Mouse (Mus musculus) midbrain, postnatal 0 days (tissue): ENCODE measurements around the gene Snx33. TPM values are rescaled to one million over a fixed set of nuclear protein-coding genes. Genes with fewer than 3 reads are reported as not detected.

Source experiments
- ATAC-seq: fragments of 200-750 bp; cut with Nextera tagmentation; 2 replicates; pipeline ENCODE4 v1.8.0; 2017; ENCODE audit warnings: moderate number of reproducible peaks, mild to moderate bottlenecking, moderate TSS enrichment, moderate library complexity; ENCODE audit not compliant: low FRiP score
- DNase-seq: peaks from one replicate; pipeline ENCODE4 v3.0.0-alpha.2; 2015; ENCODE audit warnings: low spot score
- H3K27ac ChIP-seq: fragments of 300-500 bp; sonication (generic); 2 replicates; pipeline ENCODE4 v1.5.1; 2014; ENCODE audit warnings: low read depth, mild to moderate bottlenecking, low read length, mixed read lengths
- H3K27me3 ChIP-seq: fragments of 300-500 bp; sonication (generic); 2 replicates; pipeline ENCODE4 v1.6.1; 2014; ENCODE audit warnings: low read length, control low read depth, mixed read lengths; ENCODE audit not compliant: insufficient read depth
- H3K36me3 ChIP-seq: fragments of 300-500 bp; sonication (generic); 2 replicates; pipeline ENCODE4 v1.6.1; 2014; ENCODE audit warnings: low read length, control low read depth, mixed read lengths; ENCODE audit not compliant: insufficient read depth
- H3K4me1 ChIP-seq: fragments of 300-500 bp; sonication (generic); 2 replicates; pipeline ENCODE4 v1.6.1; 2014; ENCODE audit warnings: mild to moderate bottlenecking, control low read depth, antibody characterized with exemption, low read length, mixed read lengths; ENCODE audit not compliant: insufficient read depth
- H3K4me2 ChIP-seq: fragments of 300-500 bp; sonication (generic); 2 replicates; pipeline ENCODE4 v1.6.1; 2014; ENCODE audit warnings: low read depth, mild to moderate bottlenecking, low read length, mixed read lengths; ENCODE audit not compliant: poor library complexity, severe bottlenecking
- H3K4me3 ChIP-seq: fragments of 300-500 bp; sonication (generic); 2 replicates; pipeline ENCODE4 v1.5.1; 2014; ENCODE audit warnings: low read depth, mild to moderate bottlenecking, low read length, moderate library complexity
- H3K9ac ChIP-seq: fragments of 300-500 bp; sonication (generic); replicated peaks from 2 replicates; pipeline ENCODE4 v1.6.1; 2014; ENCODE audit warnings: mild to moderate bottlenecking, low read length, moderate library complexity, mixed read lengths; ENCODE audit not compliant: poor library complexity, severe bottlenecking
- H3K9me3 ChIP-seq: fragments of 300-500 bp; sonication (generic); 2 replicates; pipeline ENCODE4 v1.6.1; 2016; ENCODE audit warnings: low read length, control low read depth
- CTCF ChIP-seq: IDR thresholded peaks from 2 replicates; pipeline ENCODE4 v1.5.1; 2016; ENCODE audit warnings: antibody characterized with exemption, mild to moderate bottlenecking
- WGBS: fragments of 180-500 bp; shearing (Covaris S2); extraction: QIAGEN DNeasy Blood & Tissue Kit; methylation state at CpG from one replicate; pipeline ENCODE4 v1.1.7; 2014; 5-methylcytosine and 5-hydroxymethylcytosine counted together
- polyA plus RNA-seq: library from polyadenylated mRNA; unstranded; fragments of >200 nt; fragmentation: Nextera tagmentation; extraction: Ambion mirVana; gene quantifications from 2 replicates; pipeline ENCODE4 v1.2.1, GENCODE M21; 2015
- total RNA-seq: library from RNA; depleted of rRNA; stranded (reverse); fragments of >200 nt; gene quantifications from 2 replicates; pipeline ENCODE4 v1.2.3, GENCODE M21; 2014; rRNA removed

Gene Snx33
- total and polyA plus RNA-seq, 2 experiments from 2014 or later = 1.6 to 7.3 TPM

GRCm38 (mm10) chr9:56869552-56869951 lies 58.6 kb downstream of the Snx33 start:
- Histone ChIP-seq H3K36me3 (no peaks in the 10 kb centered on the region), H3K4me1 (no peaks in the 10 kb centered on the region), H3K9ac (no peak overlapping the region), H3K27me3 (peaks cover 7% of the 10 kb centered on the region), H3K9me3 (no peaks in the 10 kb centered on the region), H3K27ac (no peak overlapping the region), H3K4me3 (no peak overlapping the region), H3K4me2 (no peak overlapping the region)
- DNase-seq = no peak
- WGBS = 69% methylated on average over 13 of the region's 13 CpGs
- TF ChIP-seq CTCF = no peak
- ATAC-seq = no peak

- H3K27me3 ChIP-seq = peaks cover 7% of the 10 kb centered on the region
Observed at GRCm38 (mm10) chr9:56868292-56868691, 59.9 kb downstream of the Snx33 start.

More at GRCm38 (mm10) chr9:56868292-56868691, 59.9 kb downstream of the Snx33 start:
- no peak for TF ChIP-seq CTCF
- Histone ChIP-seq H3K9me3 (no peaks in the 10 kb centered on the region), H3K9ac (no peak overlapping the region), H3K4me1 (no peaks in the 10 kb centered on the region), H3K27ac (peak overlapping the region; percentile 63; the same call in 1 of the 2 replicates), H3K36me3 (no peaks in the 10 kb centered on the region), H3K4me3 (no peak overlapping the region), H3K4me2 (peak overlapping the region; percentile 9; the same call in 1 of the 2 replicates)
- 45% methylated on average over 6 of the region's 6 CpGs for WGBS
- DNase-seq (peak; percentile 93), ATAC-seq (peak; percentile 80)

Other genes with a start within 250 kb of the Snx33 start
- gene Lingo1, start 131.9 kb downstream of the Snx33 start, total RNA-seq = 145 and 192 TPM in 2 replicates
- 110 and 114 TPM in 2 replicates for gene Lingo1, start 131.9 kb downstream of the Snx33 start, polyA plus RNA-seq
- gene Odf3l1, start 63.7 kb downstream of the Snx33 start, total RNA-seq = 0.28 TPM in 1 of 2 replicates, not detected in the other
- 0.25 TPM in 1 of 2 replicates, not detected in the other for gene Odf3l1, start 63.7 kb downstream of the Snx33 start, polyA plus RNA-seq
- gene Cspg4, start 63.3 kb downstream of the Snx33 start, total RNA-seq = 31.6 and 37.3 TPM in 2 replicates
- gene Cspg4, start 63.3 kb downstream of the Snx33 start, polyA plus RNA-seq = 7.5 and 8.7 TPM in 2 replicates
- gene Imp3, start 9.1 kb upstream of the Snx33 start, total RNA-seq = 131 and 133 TPM in 2 replicates
- gene Imp3, start 9.1 kb upstream of the Snx33 start, polyA plus RNA-seq = 77.2 and 80.3 TPM in 2 replicates
- 12.7 and 16.9 TPM in 2 replicates for gene Snupn, start 22.5 kb upstream of the Snx33 start, total RNA-seq
- 20.5 and 21.6 TPM in 2 replicates for gene Snupn, start 22.5 kb upstream of the Snx33 start, polyA plus RNA-seq
- gene Ptpn9, start 66.6 kb upstream of the Snx33 start, total RNA-seq = 44.4 and 52.2 TPM in 2 replicates
- gene Ptpn9, start 66.6 kb upstream of the Snx33 start, polyA plus RNA-seq = 20.5 and 21.5 TPM in 2 replicates
- gene Sin3a, start 143.7 kb upstream of the Snx33 start, total RNA-seq = 46.7 and 85.7 TPM in 2 replicates
- 13.4 and 14.6 TPM in 2 replicates for gene Sin3a, start 143.7 kb upstream of the Snx33 start, polyA plus RNA-seq
- gene Man2c1, start 202.3 kb upstream of the Snx33 start, total RNA-seq = 161 and 186 TPM in 2 replicates
- gene Man2c1, start 202.3 kb upstream of the Snx33 start, polyA plus RNA-seq = 69.9 and 79.3 TPM in 2 replicates
- gene Neil1, start 219.9 kb upstream of the Snx33 start, total RNA-seq = 6.1 and 7.8 TPM in 2 replicates
- gene Neil1, start 219.9 kb upstream of the Snx33 start, polyA plus RNA-seq = 6.2 TPM in 2 replicates
- gene Commd4, start 230.0 kb upstream of the Snx33 start, total RNA-seq = 56.9 and 72.8 TPM in 2 replicates
- 184 and 201 TPM in 2 replicates for gene Commd4, start 230.0 kb upstream of the Snx33 start, polyA plus RNA-seq